Mouse (Mus musculus) intestine, postnatal 0 days (tissue): ENCODE results near the gene Pigs. TPM values are rescaled to one million over a fixed set of nuclear protein-coding genes. Genes with fewer than 3 reads are reported as not detected.

Experiments used
- ATAC-seq: fragments of 200-750 bp; cut with Nextera tagmentation; 2 replicates; pipeline ENCODE4 v1.8.0; 2017; ENCODE audit warnings: mild to moderate bottlenecking, moderate TSS enrichment, moderate library complexity
- H3K27ac ChIP-seq: fragments of 300-500 bp; sonication (generic); 2 replicates; pipeline ENCODE4 v1.5.1; 2014; ENCODE audit warnings: mild to moderate bottlenecking, low read depth, low read length, moderate library complexity
- H3K27me3 ChIP-seq: fragments of 300-500 bp; sonication (generic); replicated peaks from 2 replicates; pipeline ENCODE4 v1.6.1; 2014; ENCODE audit warnings: low read length, mixed read lengths; ENCODE audit not compliant: control insufficient read depth, insufficient read depth
- H3K36me3 ChIP-seq: fragments of 300-500 bp; sonication (generic); 2 replicates; pipeline ENCODE4 v1.6.1; 2014; ENCODE audit warnings: mild to moderate bottlenecking, moderate library complexity; ENCODE audit not compliant: control insufficient read depth, insufficient read depth
- H3K4me1 ChIP-seq: fragments of 300-500 bp; sonication (generic); replicated peaks from 2 replicates; pipeline ENCODE4 v1.6.1; 2014; ENCODE audit warnings: antibody characterized with exemption, low read length, mixed read lengths; ENCODE audit not compliant: control insufficient read depth, insufficient read depth
- H3K4me2 ChIP-seq: fragments of 300-500 bp; sonication (generic); replicated peaks from 2 replicates; pipeline ENCODE4 v1.6.1; 2014; ENCODE audit warnings: low read depth, mild to moderate bottlenecking, moderate library complexity
- H3K4me3 ChIP-seq: fragments of 300-500 bp; sonication (generic); 2 replicates; pipeline ENCODE4 v1.5.1; 2014; ENCODE audit warnings: low read depth, low read length
- H3K9ac ChIP-seq: fragments of 300-500 bp; sonication (generic); 2 replicates; pipeline ENCODE4 v1.6.1; 2014; ENCODE audit warnings: mild to moderate bottlenecking, low read depth, low read length
- H3K9me3 ChIP-seq: fragments of 300-500 bp; sonication (generic); 2 replicates; pipeline ENCODE4 v1.6.1; 2016; ENCODE audit warnings: mixed run types; ENCODE audit not compliant: control insufficient read depth
- CTCF ChIP-seq: sonication (generic); IDR thresholded peaks from 2 replicates; pipeline ENCODE4 v1.5.1; 2016; ENCODE audit warnings: low read depth, mild to moderate bottlenecking, control low read depth, antibody characterized with exemption, moderate library complexity
- WGBS: fragments of 180-500 bp; shearing (Covaris S2); extraction: QIAGEN DNeasy Blood & Tissue Kit; methylation state at CpG from one replicate; pipeline ENCODE4 v1.1.7; 2014; 5-methylcytosine and 5-hydroxymethylcytosine counted together
- polyA plus RNA-seq: library from polyadenylated mRNA; unstranded; fragments of >200 nt; fragmentation: Nextera tagmentation; extraction: Ambion mirVana; gene quantifications from 2 replicates; pipeline ENCODE4 v1.2.1, GENCODE M21; 2015

Gene Pigs
- polyA plus RNA-seq, 1 experiment from 2014 or later: 58.6 TPM

DNA sequence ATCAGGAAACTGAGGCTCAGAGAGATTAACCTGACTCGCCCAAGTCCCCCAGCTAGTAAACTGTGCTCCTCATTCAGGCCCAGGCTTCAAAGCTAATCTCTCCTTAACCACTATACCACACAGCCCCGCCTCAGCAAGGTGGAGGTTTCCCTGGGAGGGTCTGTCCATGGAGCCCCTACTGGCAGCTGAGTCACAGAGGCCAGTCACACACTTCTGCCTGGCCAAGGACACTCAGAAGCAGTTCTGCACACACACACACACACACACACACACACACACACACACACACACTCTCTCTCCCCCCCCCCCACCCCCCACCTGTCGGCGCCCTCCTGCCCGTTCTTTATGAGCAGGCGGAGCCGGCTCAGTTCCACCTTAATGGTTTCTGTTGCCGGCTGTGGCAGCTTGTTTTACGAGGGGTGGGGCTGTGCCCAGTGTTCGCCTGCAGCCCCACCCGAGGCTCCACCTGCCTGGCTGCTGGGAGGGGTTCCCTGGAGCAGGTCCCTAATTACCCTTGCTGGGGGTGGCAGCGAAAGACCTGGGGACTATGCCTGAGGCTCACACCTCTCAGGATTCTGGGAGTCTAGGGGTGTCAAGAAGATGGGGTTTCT, 49.4 kb downstream of the Pigs start:
- WGBS: 13% methylated on average over 12 of the region's 12 CpGs
- no peak overlapping the region for H3K27ac ChIP-seq
- TF ChIP-seq CTCF: no peak
- no peak overlapping the region for H3K9ac ChIP-seq
- peak; percentile 90 for ATAC-seq
- H3K36me3 ChIP-seq: no peaks in the 10 kb centered on the region
- no peaks in the 10 kb centered on the region for H3K4me1 ChIP-seq
- H3K4me3 ChIP-seq: no peak overlapping the region
- H3K9me3 ChIP-seq: no peaks in the 10 kb centered on the region
- no peaks in the 10 kb centered on the region for H3K27me3 ChIP-seq
- H3K4me2 ChIP-seq: no peak overlapping the region; the same call in 1 of the 2 replicates

DNA sequence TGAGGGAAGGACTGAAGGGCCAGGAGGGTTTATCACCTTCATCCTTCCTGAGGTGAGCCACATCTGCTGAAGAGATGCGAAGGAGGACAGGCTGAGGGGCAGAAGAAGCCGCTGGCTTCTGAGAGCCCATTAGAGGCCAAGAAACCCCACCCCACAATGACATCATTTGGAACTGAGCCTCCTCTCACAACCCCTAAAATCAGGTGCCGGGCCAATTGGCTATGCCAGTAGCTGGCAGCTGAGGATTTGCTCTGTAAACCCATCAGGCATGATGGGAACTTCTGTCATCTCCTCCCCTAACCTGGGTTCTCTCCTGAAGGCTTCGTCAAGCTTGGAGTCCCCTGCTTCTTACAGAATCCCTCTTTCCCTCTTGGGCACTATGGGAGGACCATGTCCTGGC, 52.1 kb downstream of the Pigs start:
- H3K4me3 ChIP-seq: no peak overlapping the region
- H3K4me2 ChIP-seq: no peak overlapping the region
- H3K27me3 ChIP-seq: no peaks in the 10 kb centered on the region
- no peaks in the 10 kb centered on the region for H3K4me1 ChIP-seq
- TF ChIP-seq CTCF: no peak
- no peaks in the 10 kb centered on the region for H3K36me3 ChIP-seq
- no peak for ATAC-seq
- H3K9me3 ChIP-seq: no peaks in the 10 kb centered on the region
- WGBS: 80% methylated on average over 4 of the region's 4 CpGs
- no peak overlapping the region for H3K27ac ChIP-seq
- no peak overlapping the region for H3K9ac ChIP-seq

DNA sequence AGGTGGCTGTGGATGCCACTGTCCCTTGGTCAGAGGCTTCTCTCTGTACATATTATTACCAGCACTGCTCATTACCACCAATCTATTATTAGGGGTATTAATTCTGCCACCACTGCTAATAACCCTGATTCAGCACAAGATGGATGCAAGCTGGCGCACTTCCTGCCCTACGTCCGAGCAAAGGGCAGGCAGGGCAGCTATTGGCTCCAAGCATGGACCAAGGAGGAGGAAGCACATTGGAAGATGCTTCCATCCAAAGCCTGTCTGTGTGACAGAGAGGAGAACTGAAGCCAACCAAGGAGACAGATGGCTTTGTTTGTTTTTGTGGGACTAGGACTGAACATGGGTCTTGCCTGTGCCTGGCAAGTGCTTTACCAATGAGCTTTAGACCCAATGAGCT, 52.8 kb downstream of the Pigs start:
- TF ChIP-seq CTCF: no peak
- no peak overlapping the region for H3K9ac ChIP-seq
- no peak overlapping the region for H3K27ac ChIP-seq
- no peaks in the 10 kb centered on the region for H3K9me3 ChIP-seq
- no peaks in the 10 kb centered on the region for H3K36me3 ChIP-seq
- WGBS: 80% methylated on average over 3 of the region's 3 CpGs
- no peaks in the 10 kb centered on the region for H3K4me1 ChIP-seq
- H3K4me2 ChIP-seq: no peak overlapping the region
- H3K27me3 ChIP-seq: no peaks in the 10 kb centered on the region
- ATAC-seq: no peak
- no peak overlapping the region for H3K4me3 ChIP-seq

DNA sequence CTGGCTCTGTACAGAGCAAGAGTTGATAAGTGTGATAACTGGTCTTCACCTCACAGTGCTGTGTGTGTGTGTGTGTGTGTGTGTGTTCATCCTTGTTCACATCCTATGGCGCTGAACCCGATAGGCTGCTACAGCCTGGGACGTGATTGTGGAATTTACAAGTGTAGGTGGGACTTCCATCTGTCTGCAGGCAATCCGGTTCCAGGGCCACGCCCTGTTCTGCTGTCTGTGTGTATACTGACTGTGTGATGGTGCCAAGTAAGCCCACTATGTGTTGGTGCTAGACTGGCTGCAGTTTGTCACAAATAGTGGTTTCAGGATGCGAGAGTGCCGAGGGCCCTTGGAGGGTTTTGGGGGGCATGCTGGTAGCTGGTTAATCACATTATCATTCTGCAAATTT, 54.1 kb downstream of the Pigs start:
- no peaks in the 10 kb centered on the region for H3K36me3 ChIP-seq
- no peaks in the 10 kb centered on the region for H3K9me3 ChIP-seq
- WGBS: 59% methylated on average over 7 of the region's 7 CpGs
- no peak overlapping the region for H3K27ac ChIP-seq
- no peak overlapping the region for H3K4me2 ChIP-seq
- H3K9ac ChIP-seq: no peak overlapping the region
- no peaks in the 10 kb centered on the region for H3K4me1 ChIP-seq
- no peak overlapping the region for H3K4me3 ChIP-seq
- no peak for TF ChIP-seq CTCF
- H3K27me3 ChIP-seq: no peaks in the 10 kb centered on the region
- no peak for ATAC-seq

DNA sequence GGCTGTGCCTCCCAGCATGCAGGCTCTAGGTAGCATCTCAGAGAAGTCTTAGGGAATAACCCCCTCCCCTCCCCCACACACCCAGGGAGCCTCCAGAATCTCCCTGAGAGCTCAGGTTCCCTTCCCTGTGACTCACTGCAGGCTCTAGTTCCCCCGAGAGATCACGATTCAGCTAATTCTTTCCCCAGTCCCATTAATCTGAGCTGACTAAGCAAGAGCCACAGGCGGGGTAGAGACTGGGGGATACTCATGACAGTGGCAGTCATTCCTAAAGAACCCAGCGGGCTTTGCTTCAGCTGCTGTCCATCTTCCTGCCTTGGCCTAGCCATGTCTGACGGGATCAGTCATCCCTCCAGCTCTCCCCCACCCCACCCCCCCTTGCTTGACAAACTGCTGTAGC, 54.5 kb downstream of the Pigs start:
- Histone ChIP-seq H3K36me3 (no peaks in the 10 kb centered on the region), H3K27me3 (no peaks in the 10 kb centered on the region), H3K9me3 (no peaks in the 10 kb centered on the region), H3K9ac (no peak overlapping the region), H3K4me1 (no peaks in the 10 kb centered on the region), H3K4me3 (no peak overlapping the region), H3K4me2 (no peak overlapping the region), H3K27ac (no peak overlapping the region)
- TF ChIP-seq CTCF: no peak
- 49% methylated on average over 5 of the region's 5 CpGs for WGBS
- ATAC-seq: no peak

DNA sequence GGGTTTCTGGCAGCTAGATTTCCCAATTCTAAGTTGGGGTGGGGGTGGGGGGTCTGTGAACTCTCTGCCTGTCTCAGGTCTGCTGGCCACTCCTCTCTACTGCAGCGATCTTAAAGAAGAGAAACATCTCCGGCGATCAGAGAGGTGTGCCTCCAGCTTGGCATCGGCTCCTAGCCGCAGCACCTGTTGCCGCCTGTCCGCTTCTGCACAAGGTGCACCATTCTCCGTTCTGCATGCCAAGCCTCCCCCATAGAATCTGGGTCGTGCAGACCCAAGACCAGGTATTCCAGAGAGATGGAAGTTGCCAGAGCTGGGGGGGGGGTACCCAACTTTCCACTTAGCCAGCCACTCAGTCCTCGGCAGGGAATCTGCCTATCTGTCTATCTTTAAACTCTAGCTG, 57.6 kb downstream of the Pigs start:
- Histone ChIP-seq H3K4me1 (no peaks in the 10 kb centered on the region), H3K27ac (no peak overlapping the region), H3K9me3 (no peaks in the 10 kb centered on the region), H3K4me2 (no peak overlapping the region), H3K27me3 (no peaks in the 10 kb centered on the region), H3K36me3 (no peaks in the 10 kb centered on the region), H3K4me3 (no peak overlapping the region), H3K9ac (no peak overlapping the region)
- WGBS: 77% methylated on average over 10 of the region's 10 CpGs
- ATAC-seq: no peak
- TF ChIP-seq CTCF: no peak
